Mouse (Mus musculus): ENCODE data around the gene Nrarp.

Nrarp gene

GRCm38 (mm10) chr2:25180478-25180903, at the start of gene Nrarp:
Gene Nrarp, plus strand, starts transcription at chr2:25180758.
- DNase-seq (ENCODE audit: low spot score in 2 of 2): peak; percentile 87

GRCm38 (mm10) chr2:25131601-25132000, 49.0 kb upstream of the Nrarp start:
- no peak for DNase-seq (ENCODE audit: low spot score in 2 of 2)

- DNase-seq (ENCODE audit: low spot score in 2 of 2): no peak
These were observed 42.7 kb upstream of the Nrarp start for GRCm38 (mm10) chr2:25137832-25138231.

- no peak for DNase-seq (ENCODE audit: low spot score in 2 of 2)
These were observed 39.4 kb upstream of the Nrarp start for GRCm38 (mm10) chr2:25141185-25141584.

- DNase-seq (ENCODE audit: low spot score in 2 of 2): no peak
These were observed 38.6 kb upstream of the Nrarp start for GRCm38 (mm10) chr2:25141921-25142320.

- no peak for DNase-seq (ENCODE audit: low spot score in 2 of 2)
These were observed 35.2 kb upstream of the Nrarp start for GRCm38 (mm10) chr2:25145346-25145745.

GRCm38 (mm10) chr2:25147398-25147797, 33.2 kb upstream of the Nrarp start:
- DNase-seq (ENCODE audit: low spot score in 2 of 2): no peak

GRCm38 (mm10) chr2:25147892-25148291, 32.7 kb upstream of the Nrarp start:
- no peak for DNase-seq (ENCODE audit: low spot score in 2 of 2)

GRCm38 (mm10) chr2:25149643-25150042, 30.9 kb upstream of the Nrarp start:
- no peak for DNase-seq (ENCODE audit: low spot score in 2 of 2)

GRCm38 (mm10) chr2:25151280-25151956, 29.1 kb upstream of the Nrarp start:
- DNase-seq (ENCODE audit: low spot score in 2 of 2): no peak

GRCm38 (mm10) chr2:25156177-25156576, 24.4 kb upstream of the Nrarp start:
- no peak for DNase-seq (ENCODE audit: low spot score in 2 of 2)

- no peak for DNase-seq (ENCODE audit: low spot score in 2 of 2)
These were observed 23.6 kb upstream of the Nrarp start for GRCm38 (mm10) chr2:25156990-25157389.

- no peak for DNase-seq (ENCODE audit: low spot score in 2 of 2)
These were observed 22.9 kb upstream of the Nrarp start for GRCm38 (mm10) chr2:25157655-25158054.

- no peak for DNase-seq (ENCODE audit: low spot score in 2 of 2)
These were observed 13.1 kb upstream of the Nrarp start for GRCm38 (mm10) chr2:25167481-25167880.

- peak in 1 of 2 experiments; percentile 8 for DNase-seq (ENCODE audit: low spot score in 2 of 2)
These were observed 12.5 kb upstream of the Nrarp start for GRCm38 (mm10) chr2:25167919-25168664.

- no peak for DNase-seq (ENCODE audit: low spot score in 2 of 2)
These were observed 11.9 kb upstream of the Nrarp start for GRCm38 (mm10) chr2:25168665-25168978.

GRCm38 (mm10) chr2:25169778-25170177, 10.8 kb upstream of the Nrarp start:
- DNase-seq (ENCODE audit: low spot score in 2 of 2): no peak

- no peak for DNase-seq (ENCODE audit: low spot score in 2 of 2)
These were observed 10.0 kb upstream of the Nrarp start for GRCm38 (mm10) chr2:25170326-25171100.

- no peak for DNase-seq (ENCODE audit: low spot score in 2 of 2)
These were observed 9.3 kb upstream of the Nrarp start for GRCm38 (mm10) chr2:25171101-25171768.

GRCm38 (mm10) chr2:25171769-25172153, 8.8 kb upstream of the Nrarp start:
- DNase-seq (ENCODE audit: low spot score in 2 of 2): no peak

GRCm38 (mm10) chr2:25172629-25173028, 7.9 kb upstream of the Nrarp start:
- no peak for DNase-seq (ENCODE audit: low spot score in 2 of 2)

- DNase-seq (ENCODE audit: low spot score in 2 of 2): no peak
These were observed 6.7 kb upstream of the Nrarp start for GRCm38 (mm10) chr2:25173821-25174220.
